Mouse (Mus musculus) hindbrain, postnatal 0 days (tissue): ENCODE measurements around the gene Rab7b. TPM values are rescaled to one million over a fixed set of nuclear protein-coding genes. Genes with fewer than 3 reads are reported as not detected.

Experiments used
- ATAC-seq: fragments of 200-750 bp; cut with Nextera tagmentation; 2 replicates; pipeline ENCODE4 v1.8.0; 2017; ENCODE audit warnings: mild to moderate bottlenecking, moderate TSS enrichment, moderate library complexity
- DNase-seq: peaks from one replicate; pipeline ENCODE4 v3.0.0-alpha.2; 2015; ENCODE audit warnings: low spot score
- H3K27ac ChIP-seq: fragments of 300-500 bp; sonication (generic); 2 replicates; pipeline ENCODE4 v1.5.1; 2014; ENCODE audit warnings: mild to moderate bottlenecking
- H3K27me3 ChIP-seq: fragments of 300-500 bp; sonication (generic); 2 replicates; pipeline ENCODE4 v1.6.1; 2014; ENCODE audit warnings: low read length, mixed read lengths; ENCODE audit not compliant: insufficient read depth
- H3K36me3 ChIP-seq: fragments of 300-500 bp; sonication (generic); 2 replicates; pipeline ENCODE4 v1.6.1; 2014; ENCODE audit warnings: low read length, mixed read lengths; ENCODE audit not compliant: insufficient read depth
- H3K4me1 ChIP-seq: fragments of 300-500 bp; sonication (generic); 2 replicates; pipeline ENCODE4 v1.6.1; 2014; ENCODE audit warnings: antibody characterized with exemption, low read length, mixed read lengths; ENCODE audit not compliant: insufficient read depth
- H3K4me2 ChIP-seq: fragments of 300-500 bp; sonication (generic); 2 replicates; pipeline ENCODE4 v1.6.1; 2014; ENCODE audit warnings: low read depth, mild to moderate bottlenecking, low read length, moderate library complexity, mixed read lengths
- H3K4me3 ChIP-seq: fragments of 300-500 bp; sonication (generic); 2 replicates; pipeline ENCODE4 v1.5.1; 2014; ENCODE audit warnings: low read length
- H3K9ac ChIP-seq: fragments of 300-500 bp; sonication (generic); replicated peaks from 2 replicates; pipeline ENCODE4 v1.6.1; 2014; ENCODE audit warnings: mild to moderate bottlenecking, low read length, moderate library complexity, mixed read lengths
- H3K9me3 ChIP-seq: fragments of 300-500 bp; sonication (generic); 2 replicates; pipeline ENCODE4 v1.6.1; 2016; ENCODE audit warnings: low read length, mixed read lengths
- CTCF ChIP-seq: IDR thresholded peaks from 2 replicates; pipeline ENCODE4 v1.5.1; 2016; ENCODE audit warnings: antibody characterized with exemption, control low read depth, low read depth
- WGBS: fragments of 180-500 bp; shearing (Covaris S2); extraction: QIAGEN DNeasy Blood & Tissue Kit; methylation state at CpG from one replicate; pipeline ENCODE4 v1.1.7; 2014; 5-methylcytosine and 5-hydroxymethylcytosine counted together
- polyA plus RNA-seq: library from polyadenylated mRNA; unstranded; fragments of >200 nt; fragmentation: Nextera tagmentation; extraction: Ambion mirVana; gene quantifications from 2 replicates; pipeline ENCODE4 v1.2.1, GENCODE M21; 2015
- total RNA-seq: library from RNA; depleted of rRNA; stranded (reverse); fragments of >200 nt; gene quantifications from 2 replicates; pipeline ENCODE4 v1.2.3, GENCODE M21; 2014

Gene Rab7b
- total and polyA plus RNA-seq, 2 experiments from 2014 or later, result 0.10 to 1.2 TPM

DNA sequence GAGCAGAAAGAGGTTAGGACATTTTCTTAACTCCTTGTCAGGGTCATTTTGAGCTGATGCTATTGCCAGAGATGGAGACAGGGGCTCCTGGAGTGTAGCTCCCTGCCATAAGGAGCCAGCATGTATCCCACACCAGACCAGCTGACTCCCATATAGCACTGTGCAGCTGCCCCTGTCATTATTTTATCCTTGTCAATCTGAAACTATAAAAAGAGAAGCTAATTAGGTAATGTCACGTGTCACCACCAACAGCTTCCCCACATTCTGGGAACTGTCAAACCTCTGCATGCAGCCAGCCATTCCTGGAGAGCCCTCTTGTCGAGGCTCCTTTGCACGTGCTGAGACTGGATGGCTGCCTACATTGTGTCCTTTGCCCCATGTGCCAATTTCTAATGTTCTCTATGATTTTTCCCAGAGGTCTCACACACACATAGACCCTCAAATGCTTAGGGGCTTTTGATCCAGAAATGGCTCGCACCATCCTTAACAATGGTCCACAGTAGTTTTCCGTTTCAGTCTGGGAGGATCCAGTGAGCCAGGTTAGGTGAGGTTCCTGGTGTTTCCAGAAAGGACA, 28.9 kb upstream of the Rab7b start:
- ATAC-seq (no peak), DNase-seq (no peak)
- 59% methylated on average over 5 of the region's 5 CpGs for WGBS
- Histone ChIP-seq H3K9ac (no peak overlapping the region), H3K36me3 (no peaks in the 10 kb centered on the region), H3K4me3 (no peak overlapping the region), H3K4me2 (no peak overlapping the region), H3K4me1 (no peaks in the 10 kb centered on the region), H3K27me3 (no peaks in the 10 kb centered on the region), H3K27ac (no peak overlapping the region), H3K9me3 (no peaks in the 10 kb centered on the region)
- no peak for TF ChIP-seq CTCF

DNA sequence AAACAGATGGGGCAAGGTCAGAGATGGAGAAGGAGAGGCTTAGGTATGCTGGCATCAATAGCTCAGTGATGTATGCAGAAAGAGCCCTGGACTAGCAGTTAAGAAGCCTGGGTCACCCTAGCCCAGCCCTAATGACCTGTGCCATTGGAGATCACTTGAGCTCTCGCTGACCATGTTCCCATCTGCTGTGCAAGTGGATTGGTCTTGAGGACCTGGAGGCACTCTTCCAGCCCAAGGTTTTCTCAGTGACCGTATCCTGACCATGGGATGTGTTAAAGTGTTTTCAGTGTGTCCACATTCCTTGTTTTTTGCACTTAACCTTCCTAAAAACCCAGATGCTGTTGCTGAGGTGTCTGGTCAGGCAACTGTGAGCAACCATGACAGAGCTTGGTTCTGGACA, 28.2 kb upstream of the Rab7b start:
- Histone ChIP-seq H3K4me3 (no peak overlapping the region), H3K27ac (no peak overlapping the region), H3K4me1 (no peaks in the 10 kb centered on the region), H3K27me3 (no peaks in the 10 kb centered on the region), H3K9me3 (no peaks in the 10 kb centered on the region), H3K9ac (no peak overlapping the region), H3K36me3 (no peaks in the 10 kb centered on the region), H3K4me2 (no peak overlapping the region)
- 96% methylated on average over 2 of the region's 2 CpGs for WGBS
- no peak for DNase-seq
- no peak for TF ChIP-seq CTCF
- ATAC-seq, result no peak

- DNase-seq (no peak), ATAC-seq (no peak)
- Histone ChIP-seq H3K27me3 (no peaks in the 10 kb centered on the region), H3K4me1 (no peaks in the 10 kb centered on the region), H3K4me2 (no peak overlapping the region), H3K27ac (no peak overlapping the region), H3K9me3 (no peaks in the 10 kb centered on the region), H3K4me3 (no peak overlapping the region), H3K9ac (no peak overlapping the region), H3K36me3 (no peaks in the 10 kb centered on the region)
- 76% methylated on average over 7 of the region's 7 CpGs for WGBS
- no peak for TF ChIP-seq CTCF
Observed at GRCm38 (mm10) chr1:131660716-131661472, 27.6 kb upstream of the Rab7b start.

DNA sequence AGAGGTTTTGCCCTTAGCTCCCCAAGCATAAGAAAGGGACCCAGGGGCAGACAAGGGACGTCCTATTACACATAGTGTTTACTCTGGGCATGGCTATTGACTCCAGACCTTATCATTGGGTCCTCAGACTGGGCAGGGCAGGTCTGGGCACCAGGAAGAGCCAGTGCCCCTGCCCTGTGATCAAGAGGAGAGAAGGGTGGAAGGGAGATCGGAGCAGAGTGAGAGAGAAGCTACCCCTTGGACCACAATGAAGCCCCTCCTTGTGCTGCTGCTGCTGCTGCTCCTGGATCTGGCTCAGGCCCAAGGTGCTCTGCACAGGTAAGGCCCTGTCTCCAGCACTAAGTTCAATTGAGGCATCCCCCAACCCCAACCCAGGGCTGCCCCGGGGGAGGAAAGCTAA, 26.7 kb upstream of the Rab7b start:
- Histone ChIP-seq H3K36me3 (no peaks in the 10 kb centered on the region), H3K27ac (no peak overlapping the region), H3K9me3 (no peaks in the 10 kb centered on the region), H3K4me1 (no peaks in the 10 kb centered on the region), H3K27me3 (no peaks in the 10 kb centered on the region), H3K4me3 (no peak overlapping the region), H3K4me2 (no peak overlapping the region), H3K9ac (no peak overlapping the region)
- DNase-seq (no peak), ATAC-seq (no peak)
- TF ChIP-seq CTCF, result no peak
- 78% methylated on average over 3 of the region's 3 CpGs for WGBS

DNA sequence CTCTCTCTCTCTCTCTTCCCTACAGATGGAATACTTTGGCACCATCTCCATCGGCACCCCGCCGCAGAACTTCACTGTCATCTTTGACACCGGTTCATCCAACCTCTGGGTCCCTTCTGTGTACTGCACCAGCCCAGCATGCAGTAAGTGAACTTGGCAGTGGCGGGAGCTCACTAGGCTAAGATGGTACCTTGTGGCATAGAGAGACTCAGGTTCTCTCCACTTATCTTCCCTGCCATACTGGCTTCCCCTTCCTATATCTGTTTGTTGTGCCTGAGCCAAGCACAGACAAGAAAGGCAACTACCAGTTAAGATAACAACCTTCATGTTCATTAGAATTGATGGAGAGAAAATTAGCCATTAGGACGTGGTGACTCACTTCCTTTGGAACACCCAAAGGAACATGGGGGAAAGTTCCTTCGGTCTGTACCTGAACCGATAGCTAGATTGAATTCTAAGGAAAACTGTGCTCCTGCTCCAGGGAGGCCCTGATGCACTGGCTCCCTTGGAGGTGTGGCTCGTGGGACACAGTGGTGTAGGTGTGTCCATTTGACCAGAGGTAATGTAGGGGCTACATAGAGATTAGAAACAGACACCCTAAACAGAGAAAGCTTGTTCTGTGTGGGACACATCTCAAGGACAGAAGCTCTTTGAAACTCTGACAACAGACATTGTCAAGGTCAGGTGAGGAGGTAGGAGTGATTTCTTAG, 25.1 kb upstream of the Rab7b start:
- H3K27me3 ChIP-seq, result no peaks in the 10 kb centered on the region
- 85% methylated on average over 9 of the region's 9 CpGs for WGBS
- no peak for ATAC-seq
- no peak overlapping the region for H3K9ac ChIP-seq
- no peak overlapping the region for H3K27ac ChIP-seq
- no peak for DNase-seq
- no peaks in the 10 kb centered on the region for H3K36me3 ChIP-seq
- no peak overlapping the region for H3K4me3 ChIP-seq
- H3K4me2 ChIP-seq, result no peak overlapping the region
- TF ChIP-seq CTCF, result no peak
- H3K9me3 ChIP-seq, result no peaks in the 10 kb centered on the region
- H3K4me1 ChIP-seq, result no peaks in the 10 kb centered on the region

DNA sequence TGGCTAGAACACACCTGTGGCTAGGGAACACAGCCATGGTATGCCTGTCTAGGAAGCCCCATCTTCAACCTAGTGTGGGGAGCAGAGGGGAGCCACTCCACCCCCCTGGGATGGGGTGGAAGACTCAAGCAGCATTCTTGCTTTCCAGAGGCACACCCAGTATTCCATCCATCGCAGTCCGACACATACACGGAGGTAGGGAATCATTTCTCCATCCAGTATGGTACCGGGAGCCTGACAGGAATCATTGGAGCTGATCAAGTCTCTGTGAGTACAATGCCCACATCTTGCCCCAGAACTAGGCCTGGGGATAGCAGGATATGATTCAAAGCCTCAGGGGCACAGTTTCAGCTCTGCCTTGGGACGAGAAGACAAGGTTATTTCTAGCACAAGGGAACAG, 24.4 kb upstream of the Rab7b start:
- no peak overlapping the region for H3K4me2 ChIP-seq
- no peaks in the 10 kb centered on the region for H3K4me1 ChIP-seq
- DNase-seq (no peak), ATAC-seq (no peak)
- no peaks in the 10 kb centered on the region for H3K27me3 ChIP-seq
- no peak overlapping the region for H3K4me3 ChIP-seq
- H3K27ac ChIP-seq, result no peak overlapping the region
- no peaks in the 10 kb centered on the region for H3K9me3 ChIP-seq
- 91% methylated on average over 5 of the region's 5 CpGs for WGBS
- TF ChIP-seq CTCF, result no peak
- no peaks in the 10 kb centered on the region for H3K36me3 ChIP-seq
- H3K9ac ChIP-seq, result no peak overlapping the region

DNA sequence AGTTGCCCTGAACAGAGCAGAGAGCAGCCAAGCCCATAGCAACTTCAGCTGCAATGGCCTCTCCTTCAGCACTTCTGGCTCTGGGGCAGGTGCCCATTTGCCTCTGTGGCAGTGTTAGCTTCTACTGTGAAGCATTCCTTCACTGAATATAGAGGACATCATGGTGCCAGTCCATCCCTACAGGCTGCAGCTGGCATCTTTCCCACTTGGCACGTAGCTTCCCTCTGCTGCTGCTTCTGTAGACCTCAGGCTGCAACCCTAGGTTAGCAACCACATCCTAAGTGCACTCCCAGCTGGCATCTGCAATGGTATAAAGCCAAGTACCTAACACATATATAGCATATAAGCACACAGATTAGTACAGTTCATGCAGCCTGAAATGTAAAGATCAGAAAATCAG, 22.6 kb upstream of the Rab7b start:
- Histone ChIP-seq H3K27me3 (no peaks in the 10 kb centered on the region), H3K4me1 (no peaks in the 10 kb centered on the region), H3K36me3 (no peaks in the 10 kb centered on the region), H3K9me3 (no peaks in the 10 kb centered on the region), H3K4me2 (no peak overlapping the region), H3K27ac (no peak overlapping the region), H3K9ac (no peak overlapping the region), H3K4me3 (no peak overlapping the region)
- 26% methylated on average over 1 of the region's 1 CpGs for WGBS
- no peak for TF ChIP-seq CTCF
- no peak for ATAC-seq
- peak; percentile 19 for DNase-seq
